Mouse (Mus musculus): ENCODE data around the gene Cntnap4. TPM values are rescaled to one million over a fixed set of nuclear protein-coding genes. Genes with fewer than 3 reads are reported as not detected.

The Cntnap4 gene
- polyA plus RNA-seq, 1 experiment from 2014 or later = 0.23 TPM

GRCm38 (mm10) chr8:112681757-112682156, 111.9 kb downstream of the Cntnap4 start:
- Histone ChIP-seq H3K27ac (replicated peaks) (no peak overlapping the region), H3K4me1 (replicated peaks; ENCODE audit: control insufficient read depth, insufficient read depth) (no peaks in the 10 kb centered on the region), H3K27me3 (ENCODE audit: control insufficient read depth, insufficient read depth, low read length) (no peaks in the 10 kb centered on the region), H3K36me3 (ENCODE audit: control insufficient read depth, insufficient read depth, low read length) (no peaks in the 10 kb centered on the region), H3K4me3 (ENCODE audit: low read depth, low read length) (no peak overlapping the region), H3K9ac (ENCODE audit: low read length) (no peak overlapping the region), H3K9me3 (ENCODE audit: control insufficient read depth, low read length) (no peaks in the 10 kb centered on the region), H3K4me2 (replicated peaks; ENCODE audit: low read depth) (no peak overlapping the region)
- DNase-seq (ENCODE audit: low spot score) (no peak), ATAC-seq (ENCODE audit: low FRiP score, low TSS enrichment) (no peak)
- TF ChIP-seq EP300 (optimal IDR thresholded peaks at IDR 0.05) = no peak
- TF ChIP-seq CTCF (IDR thresholded peaks at IDR 0.05; ENCODE audit: low read depth) = no peak
- WGBS = 89% methylated on average over 9 of the region's 9 CpGs

DNA sequence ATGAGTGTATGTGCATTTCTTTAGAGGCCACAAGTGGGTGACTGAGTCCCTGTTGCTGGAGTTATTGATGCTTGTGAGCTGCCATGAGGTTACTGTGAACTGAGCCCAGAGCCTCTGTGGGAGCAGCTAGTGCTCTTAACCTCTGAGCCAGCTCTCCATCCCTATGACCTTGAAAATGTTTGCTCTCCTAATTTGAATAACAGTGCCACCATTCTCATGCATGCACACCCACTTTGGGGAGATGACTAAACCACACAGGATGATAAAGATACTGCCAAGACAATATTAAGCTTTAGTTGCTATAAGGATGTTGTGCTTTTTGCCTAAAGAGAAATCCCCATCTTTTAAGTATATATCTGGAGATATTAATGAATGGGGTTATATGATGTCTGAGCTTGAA, 125.9 kb downstream of the Cntnap4 start:
- Histone ChIP-seq H3K4me3 (ENCODE audit: low read depth, low read length) (no peak overlapping the region), H3K27me3 (ENCODE audit: control insufficient read depth, insufficient read depth, low read length) (no peaks in the 10 kb centered on the region), H3K36me3 (ENCODE audit: control insufficient read depth, insufficient read depth, low read length) (no peaks in the 10 kb centered on the region), H3K9ac (ENCODE audit: low read length) (no peak overlapping the region), H3K9me3 (ENCODE audit: control insufficient read depth, low read length) (no peaks in the 10 kb centered on the region), H3K27ac (replicated peaks) (no peak overlapping the region), H3K4me1 (replicated peaks; ENCODE audit: control insufficient read depth, insufficient read depth) (no peaks in the 10 kb centered on the region), H3K4me2 (replicated peaks; ENCODE audit: low read depth) (no peak overlapping the region)
- DNase-seq (ENCODE audit: low spot score) (no peak), ATAC-seq (ENCODE audit: low FRiP score, low TSS enrichment) (no peak)
- TF ChIP-seq EP300 (optimal IDR thresholded peaks at IDR 0.05) (no peak), CTCF (IDR thresholded peaks at IDR 0.05; ENCODE audit: low read depth) (no peak)

- WGBS = 80% methylated on average over 3 of the region's 3 CpGs
These were observed 128.3 kb downstream of the Cntnap4 start for GRCm38 (mm10) chr8:112698141-112698540.

GRCm38 (mm10) chr8:112716982-112717381, 147.1 kb downstream of the Cntnap4 start:
- WGBS = 50% methylated on average over 3 of the region's 3 CpGs
- H3K4me2 ChIP-seq (replicated peaks; ENCODE audit: low read depth) = no peak overlapping the region
- H3K9me3 ChIP-seq (ENCODE audit: control insufficient read depth, low read length) = no peaks in the 10 kb centered on the region
- no peaks in the 10 kb centered on the region for H3K36me3 ChIP-seq (ENCODE audit: control insufficient read depth, insufficient read depth, low read length)
- H3K9ac ChIP-seq (ENCODE audit: low read length) = no peak overlapping the region
- H3K4me3 ChIP-seq (ENCODE audit: low read depth, low read length) = no peak overlapping the region
- TF ChIP-seq CTCF (IDR thresholded peaks at IDR 0.05; ENCODE audit: low read depth) (no peak), EP300 (optimal IDR thresholded peaks at IDR 0.05) (no peak)
- DNase-seq (ENCODE audit: low spot score) = no peak
- no peak for ATAC-seq (ENCODE audit: low FRiP score, low TSS enrichment)
- H3K27ac ChIP-seq (replicated peaks) = no peak overlapping the region
- H3K4me1 ChIP-seq (replicated peaks; ENCODE audit: control insufficient read depth, insufficient read depth) = no peaks in the 10 kb centered on the region
- no peaks in the 10 kb centered on the region for H3K27me3 ChIP-seq (ENCODE audit: control insufficient read depth, insufficient read depth, low read length)

More at GRCm38 (mm10) chr8:112698141-112698540, 128.3 kb downstream of the Cntnap4 start:
- no peaks in the 10 kb centered on the region for H3K27me3 ChIP-seq (ENCODE audit: control insufficient read depth, insufficient read depth, low read length)
- H3K9me3 ChIP-seq (ENCODE audit: control insufficient read depth, low read length) = no peaks in the 10 kb centered on the region
- no peak overlapping the region for H3K4me3 ChIP-seq (ENCODE audit: low read depth, low read length)
- DNase-seq (ENCODE audit: low spot score) (no peak), ATAC-seq (ENCODE audit: low FRiP score, low TSS enrichment) (no peak)
- no peaks in the 10 kb centered on the region for H3K36me3 ChIP-seq (ENCODE audit: control insufficient read depth, insufficient read depth, low read length)
- H3K9ac ChIP-seq (ENCODE audit: low read length) = no peak overlapping the region
- H3K4me1 ChIP-seq (replicated peaks; ENCODE audit: control insufficient read depth, insufficient read depth) = no peaks in the 10 kb centered on the region
- no peak overlapping the region for H3K27ac ChIP-seq (replicated peaks)
- H3K4me2 ChIP-seq (replicated peaks; ENCODE audit: low read depth) = no peak overlapping the region
- TF ChIP-seq CTCF (IDR thresholded peaks at IDR 0.05; ENCODE audit: low read depth) = no peak
- TF ChIP-seq EP300 (optimal IDR thresholded peaks at IDR 0.05) = no peak

- Histone ChIP-seq H3K4me1 (replicated peaks; ENCODE audit: control insufficient read depth, insufficient read depth) (no peaks in the 10 kb centered on the region), H3K27ac (replicated peaks) (no peak overlapping the region), H3K4me2 (replicated peaks; ENCODE audit: low read depth) (no peak overlapping the region), H3K9me3 (ENCODE audit: control insufficient read depth, low read length) (no peaks in the 10 kb centered on the region), H3K27me3 (ENCODE audit: control insufficient read depth, insufficient read depth, low read length) (no peaks in the 10 kb centered on the region), H3K36me3 (ENCODE audit: control insufficient read depth, insufficient read depth, low read length) (no peaks in the 10 kb centered on the region), H3K4me3 (ENCODE audit: low read depth, low read length) (no peak overlapping the region), H3K9ac (ENCODE audit: low read length) (no peak overlapping the region)
- ATAC-seq (ENCODE audit: low FRiP score, low TSS enrichment) = no peak
- TF ChIP-seq CTCF (IDR thresholded peaks at IDR 0.05; ENCODE audit: low read depth) (no peak), EP300 (optimal IDR thresholded peaks at IDR 0.05) (no peak)
- no peak for DNase-seq (ENCODE audit: low spot score)
- 40% methylated on average over 9 of the region's 9 CpGs for WGBS
These were observed 155.1 kb downstream of the Cntnap4 start for GRCm38 (mm10) chr8:112724918-112725317.

DNA sequence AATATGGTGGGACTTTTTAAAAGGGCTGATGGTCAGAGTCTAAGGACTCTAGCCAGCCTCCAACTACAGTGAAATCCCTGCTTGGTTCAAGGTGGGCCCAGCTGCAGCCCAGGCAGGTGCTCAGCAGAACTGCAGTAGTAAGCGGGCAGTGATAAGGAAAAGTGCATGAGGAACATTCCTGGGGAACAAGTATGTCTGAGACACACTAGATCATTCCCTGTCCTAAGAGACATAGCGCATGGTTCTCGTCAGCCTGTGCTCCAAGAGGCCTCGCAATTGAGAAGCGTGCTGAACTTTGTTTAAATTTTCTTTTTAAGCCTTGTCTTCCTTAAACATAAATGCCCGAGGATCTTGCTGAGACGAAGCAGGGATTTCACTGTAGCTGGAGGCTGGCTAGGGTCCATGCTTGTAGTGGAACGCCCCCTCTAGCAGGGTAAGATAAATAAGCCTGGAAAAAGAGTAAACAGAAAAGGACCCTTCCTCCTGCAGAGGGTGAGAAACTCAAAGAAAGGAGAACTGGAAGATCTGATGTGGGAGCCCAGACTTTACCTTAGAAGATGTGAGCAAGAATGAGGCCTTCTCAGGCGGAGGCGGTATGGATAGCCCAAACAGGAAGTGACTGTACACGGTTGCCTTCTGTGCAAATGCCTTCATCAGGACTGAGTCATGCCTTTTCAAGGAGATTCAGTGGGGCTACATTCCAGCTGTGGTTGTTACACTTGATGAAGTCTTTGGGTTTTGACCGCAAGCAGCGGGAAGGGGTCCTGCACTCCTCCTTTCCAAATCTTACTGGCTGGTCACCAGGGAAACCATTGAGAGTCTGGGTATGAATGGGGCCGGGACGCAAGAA, 161.0 kb downstream of the Cntnap4 start:
- no peak for DNase-seq (ENCODE audit: low spot score)
- Histone ChIP-seq H3K4me2 (replicated peaks; ENCODE audit: low read depth) (no peak overlapping the region), H3K27me3 (ENCODE audit: control insufficient read depth, insufficient read depth, low read length) (no peaks in the 10 kb centered on the region), H3K4me3 (ENCODE audit: low read depth, low read length) (no peak overlapping the region), H3K9ac (ENCODE audit: low read length) (no peak overlapping the region), H3K4me1 (replicated peaks; ENCODE audit: control insufficient read depth, insufficient read depth) (no peaks in the 10 kb centered on the region), H3K9me3 (ENCODE audit: control insufficient read depth, low read length) (no peaks in the 10 kb centered on the region), H3K36me3 (ENCODE audit: control insufficient read depth, insufficient read depth, low read length) (no peaks in the 10 kb centered on the region), H3K27ac (replicated peaks) (peak overlapping the region; percentile 20; the same call in 1 of the 2 replicates)
- WGBS = 58% methylated on average over 15 of the region's 15 CpGs
- TF ChIP-seq CTCF (IDR thresholded peaks at IDR 0.05; ENCODE audit: low read depth) (no peak), EP300 (optimal IDR thresholded peaks at IDR 0.05) (no peak)
- ATAC-seq (ENCODE audit: low FRiP score, low TSS enrichment) = 0 out of 2 replicates have a peak, but pooled peaks have one; percentile 35
